Mouse (Mus musculus): ENCODE measurements around the gene Hist2h2aa1. TPM values are rescaled to one million over a fixed set of nuclear protein-coding genes. Genes with fewer than 3 reads are reported as not detected.
"Not testable (repeated sequence)": the region's sequence is repeated elsewhere in the genome, so short reads cannot be mapped to it uniquely, and the experiment has no call there.

Gene Hist2h2aa1
- 14.6 and 15.5 TPM in 2 replicates for polyA plus RNA-seq (2014; fragmentation: Nextera tagmentation; extraction: Ambion mirVana)

DNA sequence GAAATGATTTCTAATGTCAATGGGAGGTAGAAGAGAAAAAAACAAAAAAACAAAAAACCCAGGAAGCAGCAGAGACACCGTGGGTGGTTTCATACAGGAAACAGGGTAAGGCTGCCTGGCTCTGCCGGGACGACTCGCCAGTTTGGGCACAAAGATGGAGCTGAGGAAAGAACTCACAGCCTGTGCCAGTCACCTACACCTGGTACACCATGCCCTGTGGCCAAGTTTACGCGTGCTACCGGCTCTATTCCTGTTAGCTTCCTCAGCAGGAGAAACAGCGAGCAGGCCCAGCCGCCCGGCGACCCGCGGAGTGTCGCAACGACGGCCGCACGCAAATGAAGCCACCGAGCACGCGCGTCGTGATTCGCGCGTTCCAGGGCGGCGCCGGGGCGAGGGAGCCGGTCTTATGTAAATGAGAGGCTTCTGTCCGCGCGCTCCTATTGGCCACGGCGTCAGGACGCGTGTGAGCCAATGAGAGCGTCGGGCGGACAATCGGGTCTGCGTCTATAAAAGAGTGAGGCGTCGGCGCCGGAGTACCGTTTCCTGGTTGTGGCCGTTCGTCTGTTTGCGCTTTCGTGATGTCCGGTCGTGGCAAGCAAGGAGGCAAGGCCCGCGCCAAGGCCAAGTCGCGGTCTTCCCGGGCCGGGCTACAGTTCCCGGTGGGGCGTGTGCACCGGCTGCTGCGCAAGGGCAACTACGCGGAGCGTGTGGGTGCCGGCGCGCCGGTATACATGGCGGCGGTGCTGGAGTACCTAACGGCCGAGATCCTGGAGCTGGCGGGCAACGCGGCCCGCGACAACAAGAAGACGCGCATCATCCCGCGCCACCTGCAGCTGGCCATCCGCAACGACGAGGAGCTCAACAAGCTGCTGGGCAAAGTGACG lies at the start of gene Hist2h2aa1:
Hist2h2aa1 (plus strand) TSS at position 495 of the 884 bp plus-strand sequence.
- H3K4me1 ChIP-seq (ENCODE audit: control insufficient read depth, insufficient read depth, low read length), result peaks cover 23% of the 10 kb centered on the region
- H3K36me3 ChIP-seq (ENCODE audit: control insufficient read depth, insufficient read depth, low read length); H3K9me3 ChIP-seq (ENCODE audit: control insufficient read depth, low read length); H3K27me3 ChIP-seq (ENCODE audit: control insufficient read depth, insufficient read depth, low read length): not testable (repeated sequence)
- under 1% methylated on average over 30 of the region's 88 CpGs for WGBS
- peak within 1 kb of the TSS; percentile 68 for H3K4me2 ChIP-seq (ENCODE audit: low read depth, severe bottlenecking)
- ATAC-seq (ENCODE audit: insufficient number of reproducible peaks, low FRiP score, low TSS enrichment, low read depth) (peak; percentile 89), DNase-seq (ENCODE audit: low spot score) (peak; percentile 83)
- peak within 1 kb of the TSS; percentile 98 for H3K27ac ChIP-seq (replicated peaks; ENCODE audit: low read depth, low read length)
- H3K4me3 ChIP-seq (ENCODE audit: low read depth, low read length), result peak within 1 kb of the TSS; percentile 33
- H3K9ac ChIP-seq (ENCODE audit: low read length), result peak within 1 kb of the TSS; percentile 83

GRCm38 (mm10) chr3:96195616-96196313 lies 49.5 kb upstream of the Hist2h2aa1 start:
- ATAC-seq (ENCODE audit: insufficient number of reproducible peaks, low FRiP score, low TSS enrichment, low read depth) (no peak), DNase-seq (ENCODE audit: low spot score) (no peak)
- no peaks in the 10 kb centered on the region for H3K36me3 ChIP-seq (ENCODE audit: control insufficient read depth, insufficient read depth, low read length)
- 94% methylated on average over 11 of the region's 11 CpGs for WGBS
- no peaks in the 10 kb centered on the region for H3K9me3 ChIP-seq (ENCODE audit: control insufficient read depth, low read length)
- no peaks in the 10 kb centered on the region for H3K27me3 ChIP-seq (ENCODE audit: control insufficient read depth, insufficient read depth, low read length)
- no peak overlapping the region for H3K4me2 ChIP-seq (ENCODE audit: low read depth, severe bottlenecking)
- no peak overlapping the region for H3K27ac ChIP-seq (replicated peaks; ENCODE audit: low read depth, low read length)
- H3K4me3 ChIP-seq (ENCODE audit: low read depth, low read length), result no peak overlapping the region
- H3K4me1 ChIP-seq (ENCODE audit: control insufficient read depth, insufficient read depth, low read length), result peaks cover 4% of the 10 kb centered on the region; the same call in 1 of the 2 replicates
- H3K9ac ChIP-seq (ENCODE audit: low read length), result no peak overlapping the region

- H3K4me1 ChIP-seq (ENCODE audit: control insufficient read depth, insufficient read depth, low read length), result peaks cover 4% of the 10 kb centered on the region; the same call in 1 of the 2 replicates
- DNase-seq (ENCODE audit: low spot score), result no peak
- no peaks in the 10 kb centered on the region for H3K36me3 ChIP-seq (ENCODE audit: control insufficient read depth, insufficient read depth, low read length)
- H3K9ac ChIP-seq (ENCODE audit: low read length), result peak overlapping the region; percentile 91
- no peaks in the 10 kb centered on the region for H3K27me3 ChIP-seq (ENCODE audit: control insufficient read depth, insufficient read depth, low read length)
- H3K4me3 ChIP-seq (ENCODE audit: low read depth, low read length), result peak overlapping the region; percentile 54
- ATAC-seq (ENCODE audit: insufficient number of reproducible peaks, low FRiP score, low TSS enrichment, low read depth), result peak; percentile 23
- H3K4me2 ChIP-seq (ENCODE audit: low read depth, severe bottlenecking), result peak overlapping the region; percentile 91
- H3K9me3 ChIP-seq (ENCODE audit: control insufficient read depth, low read length), result no peaks in the 10 kb centered on the region
- H3K27ac ChIP-seq (replicated peaks; ENCODE audit: low read depth, low read length), result peak overlapping the region; percentile 90
- WGBS, result 17% methylated on average over 27 of the region's 27 CpGs
These were observed 48.7 kb upstream of the Hist2h2aa1 start for GRCm38 (mm10) chr3:96196437-96197128.

GRCm38 (mm10) chr3:96197129-96197749 lies 48.1 kb upstream of the Hist2h2aa1 start:
- Histone ChIP-seq H3K27ac (replicated peaks; ENCODE audit: low read depth, low read length) (peak overlapping the region; percentile 90), H3K27me3 (ENCODE audit: control insufficient read depth, insufficient read depth, low read length) (no peaks in the 10 kb centered on the region), H3K36me3 (ENCODE audit: control insufficient read depth, insufficient read depth, low read length) (no peaks in the 10 kb centered on the region), H3K4me2 (ENCODE audit: low read depth, severe bottlenecking) (peak overlapping the region; percentile 91), H3K4me3 (ENCODE audit: low read depth, low read length) (peak overlapping the region; percentile 54), H3K9ac (ENCODE audit: low read length) (peak overlapping the region; percentile 91), H3K9me3 (ENCODE audit: control insufficient read depth, low read length) (no peaks in the 10 kb centered on the region), H3K4me1 (ENCODE audit: control insufficient read depth, insufficient read depth, low read length) (peaks cover 4% of the 10 kb centered on the region; the same call in 1 of the 2 replicates)
- ATAC-seq (ENCODE audit: insufficient number of reproducible peaks, low FRiP score, low TSS enrichment, low read depth) (peak; percentile 92), DNase-seq (ENCODE audit: low spot score) (peak; percentile 90)
- under 1% methylated on average over 50 of the region's 50 CpGs for WGBS

DNA sequence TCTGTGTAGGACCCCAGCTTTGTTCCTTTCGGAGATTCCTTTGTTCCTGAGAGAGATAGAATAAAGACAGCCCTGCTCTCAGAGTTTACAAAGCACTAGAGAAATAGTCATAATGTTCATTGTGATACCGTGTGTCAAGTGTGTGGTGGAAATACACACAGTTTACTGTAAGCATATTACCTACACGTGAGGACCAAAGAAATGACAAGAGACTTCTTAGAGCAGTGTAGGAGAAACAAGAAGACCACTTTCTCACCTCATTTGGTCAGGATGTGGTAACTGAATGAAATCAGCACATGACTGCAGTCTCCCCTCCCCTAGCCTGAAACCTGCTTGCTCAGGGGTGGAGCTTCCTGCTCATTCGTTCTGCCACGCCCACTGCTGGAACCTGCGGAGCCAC lies 47.1 kb upstream of the Hist2h2aa1 start:
- Histone ChIP-seq H3K27me3 (ENCODE audit: control insufficient read depth, insufficient read depth, low read length) (no peaks in the 10 kb centered on the region), H3K36me3 (ENCODE audit: control insufficient read depth, insufficient read depth, low read length) (no peaks in the 10 kb centered on the region), H3K4me1 (ENCODE audit: control insufficient read depth, insufficient read depth, low read length) (peaks cover 4% of the 10 kb centered on the region; the same call in 1 of the 2 replicates), H3K9me3 (ENCODE audit: control insufficient read depth, low read length) (no peaks in the 10 kb centered on the region), H3K4me3 (ENCODE audit: low read depth, low read length) (no peak overlapping the region), H3K9ac (ENCODE audit: low read length) (no peak overlapping the region), H3K27ac (replicated peaks; ENCODE audit: low read depth, low read length) (no peak overlapping the region), H3K4me2 (ENCODE audit: low read depth, severe bottlenecking) (peak overlapping the region; percentile 34)
- ATAC-seq (ENCODE audit: insufficient number of reproducible peaks, low FRiP score, low TSS enrichment, low read depth) (no peak), DNase-seq (ENCODE audit: low spot score) (no peak)
- 10% methylated on average over 6 of the region's 6 CpGs for WGBS

DNA sequence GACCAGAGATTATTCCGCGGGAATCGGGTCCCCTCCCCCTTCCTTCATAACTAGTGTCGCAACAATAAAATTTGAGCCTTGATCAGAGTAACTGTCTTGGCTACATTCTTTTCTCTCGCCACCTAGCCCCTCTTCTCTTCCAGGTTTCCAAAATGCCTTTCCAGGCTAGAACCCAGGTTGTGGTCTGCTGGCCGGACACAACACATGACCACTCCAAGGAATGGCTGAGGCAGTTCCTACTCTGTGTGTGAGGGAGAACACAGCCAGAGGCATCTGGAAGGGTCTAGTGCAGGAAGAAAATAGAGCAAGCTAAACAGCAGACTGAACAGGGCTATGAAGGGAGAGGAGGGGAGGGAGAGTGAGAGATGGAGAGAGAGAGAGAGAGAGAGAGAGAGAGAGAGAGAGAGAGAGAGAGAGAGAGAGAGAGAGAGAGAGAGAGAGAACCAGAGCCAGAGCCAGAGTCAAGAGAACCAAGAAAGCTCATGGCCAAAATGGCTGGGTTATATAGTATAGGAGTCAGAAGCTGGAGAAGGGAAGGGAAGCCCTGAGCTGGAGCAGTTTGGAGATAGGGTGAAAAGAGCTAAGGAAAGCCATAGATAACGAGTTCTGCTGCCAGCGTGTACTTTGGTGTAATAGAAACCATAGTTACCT lies 46.6 kb upstream of the Hist2h2aa1 start:
- ATAC-seq (ENCODE audit: insufficient number of reproducible peaks, low FRiP score, low TSS enrichment, low read depth); DNase-seq (ENCODE audit: low spot score); H3K27me3 ChIP-seq (ENCODE audit: control insufficient read depth, insufficient read depth, low read length); H3K36me3 ChIP-seq (ENCODE audit: control insufficient read depth, insufficient read depth, low read length); H3K4me1 ChIP-seq (ENCODE audit: control insufficient read depth, insufficient read depth, low read length); H3K9ac ChIP-seq (ENCODE audit: low read length); H3K4me2 ChIP-seq (ENCODE audit: low read depth, severe bottlenecking); H3K4me3 ChIP-seq (ENCODE audit: low read depth, low read length); H3K9me3 ChIP-seq (ENCODE audit: control insufficient read depth, low read length); H3K27ac ChIP-seq (replicated peaks; ENCODE audit: low read depth, low read length): not testable (repeated sequence)
- WGBS, result 33% methylated on average over 6 of the region's 8 CpGs

DNA sequence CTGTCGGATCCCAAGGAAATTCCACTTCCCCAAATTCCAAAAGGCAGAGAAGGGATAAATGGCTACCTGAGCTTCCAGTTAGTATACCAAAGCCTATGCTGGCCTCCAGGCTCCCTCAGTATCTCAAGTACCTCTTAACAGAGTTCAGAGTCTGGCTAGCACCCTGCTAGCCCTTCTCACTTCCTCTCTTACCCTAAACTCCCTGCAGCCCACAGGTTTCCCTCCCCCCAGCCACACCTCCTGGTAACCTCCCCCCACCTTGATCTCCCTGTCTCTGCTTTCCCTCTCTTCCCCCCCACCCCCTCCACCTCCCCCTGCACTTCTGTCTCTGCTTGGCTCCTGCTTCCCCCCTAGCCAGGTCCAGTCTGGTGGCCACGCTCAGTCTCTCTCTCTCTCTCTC lies 45.6 kb upstream of the Hist2h2aa1 start:
- Histone ChIP-seq H3K4me1 (ENCODE audit: control insufficient read depth, insufficient read depth, low read length) (peaks cover 4% of the 10 kb centered on the region; the same call in 1 of the 2 replicates), H3K27ac (replicated peaks; ENCODE audit: low read depth, low read length) (no peak overlapping the region), H3K4me2 (ENCODE audit: low read depth, severe bottlenecking) (no peak overlapping the region), H3K4me3 (ENCODE audit: low read depth, low read length) (no peak overlapping the region), H3K27me3 (ENCODE audit: control insufficient read depth, insufficient read depth, low read length) (no peaks in the 10 kb centered on the region), H3K9me3 (ENCODE audit: control insufficient read depth, low read length) (no peaks in the 10 kb centered on the region), H3K9ac (ENCODE audit: low read length) (no peak overlapping the region), H3K36me3 (ENCODE audit: control insufficient read depth, insufficient read depth, low read length) (no peaks in the 10 kb centered on the region)
- no peak for ATAC-seq (ENCODE audit: insufficient number of reproducible peaks, low FRiP score, low TSS enrichment, low read depth)
- DNase-seq (ENCODE audit: low spot score), result no peak
- WGBS, result 61% methylated on average over 2 of the region's 2 CpGs

Data from limb, embryonic 11.5 days (tissue).